9 mouse cellular contexts compared by ENCODE assay signal in genomic region chr16:38376163-38376840, GRCm38 (mm10). TPM values are rescaled to one million over a fixed set of nuclear protein-coding genes. Genes with fewer than 3 reads are reported as not detected.
DNase-seq lines count a peak whose midpoint lies in the region; ATAC-seq and TF ChIP-seq lines count a peak whose summit lies in the region.
"Had no signal": no experiment of that assay in that cellular context is flagged by ENCODE, and none has a peak within 500 bp of the region (broad histone marks: within the 10 kb centered on the region; RNA-seq: fewer than 3 reads in every experiment).

No protein-coding gene starts in this region.

- no peaks in the 10 kb centered on the region for H3K27me3 ChIP-seq in embryonic facial prominence, embryonic 14.5 days (replicated peaks; ENCODE audit: control insufficient read depth, insufficient read depth, low read length)
- no peaks in the 10 kb centered on the region for H3K27me3 ChIP-seq in hindbrain, embryonic 12.5 days
- H3K27me3 ChIP-seq in lung, postnatal 0 days (replicated peaks; ENCODE audit: insufficient read depth, low read length), result no peaks in the 10 kb centered on the region

- peak overlapping the region; percentile 58 for H3K9ac ChIP-seq in embryonic facial prominence, embryonic 14.5 days (ENCODE audit: low read depth, low read length)
- H3K9ac ChIP-seq in hindbrain, embryonic 12.5 days, result peak overlapping the region; percentile 23; the same call in 1 of the 2 replicates
- H3K9ac ChIP-seq in lung, postnatal 0 days (replicated peaks; ENCODE audit: low read depth), result 0 out of 2 replicates have a peak overlapping the region, but pooled peaks have one; percentile 24

- H3K4me2 ChIP-seq in embryonic facial prominence, embryonic 14.5 days (ENCODE audit: low read depth, low read length), result peak overlapping the region; percentile 56
- peak overlapping the region; percentile 44 for H3K4me2 ChIP-seq in hindbrain, embryonic 12.5 days (replicated peaks)
- H3K4me2 ChIP-seq in lung, postnatal 0 days (replicated peaks; ENCODE audit: low read depth, low read length), result peak overlapping the region; percentile 50

- peaks cover 13% of the 10 kb centered on the region for H3K4me1 ChIP-seq in embryonic facial prominence, embryonic 14.5 days (ENCODE audit: control insufficient read depth, insufficient read depth, low read length)
- peaks cover 10% of the 10 kb centered on the region; the same call in 1 of the 2 replicates for H3K4me1 ChIP-seq in hindbrain, embryonic 12.5 days
- H3K4me1 ChIP-seq in lung, postnatal 0 days (ENCODE audit: insufficient read depth, low read depth, low read length), result no peaks in the 10 kb centered on the region

- no peaks in the 10 kb centered on the region for H3K36me3 ChIP-seq in embryonic facial prominence, embryonic 14.5 days (ENCODE audit: control insufficient read depth, insufficient read depth, low read length)
- H3K36me3 ChIP-seq in hindbrain, embryonic 12.5 days, result no peaks in the 10 kb centered on the region
- no peaks in the 10 kb centered on the region for H3K36me3 ChIP-seq in lung, postnatal 0 days (ENCODE audit: insufficient read depth, low read length)

- no peaks in the 10 kb centered on the region for H3K9me3 ChIP-seq in embryonic facial prominence, embryonic 14.5 days (ENCODE audit: control insufficient read depth, low read length)
- no peaks in the 10 kb centered on the region for H3K9me3 ChIP-seq in hindbrain, embryonic 12.5 days (replicated peaks)
- no peaks in the 10 kb centered on the region for H3K9me3 ChIP-seq in lung, postnatal 0 days (ENCODE audit: low read length)

- peak; percentile 80 for DNase-seq in CD4-positive helper T cell, adult 2 months (ENCODE audit: low read depth, low spot score)
- DNase-seq in adrenal gland, postnatal 25 days, result peak; percentile 54
- peak; percentile 83 for DNase-seq in embryonic facial prominence, embryonic 14.5 days (ENCODE audit: low spot score)
- peak; percentile 41 for DNase-seq in layer of hippocampus, adult 9-10 months (ENCODE audit: low spot score)
- DNase-seq in lung, postnatal 0 days (ENCODE audit: low spot score), result peak; percentile 74
- DNase-seq in retina, adult 2 months (ENCODE audit: low read depth, low spot score), result peak; percentile 36
- no peak for DNase-seq in urinary bladder, postnatal 4 days (ENCODE audit: low spot score in 2 of 2)

- TF ChIP-seq EP300 in lung, postnatal 0 days (IDR thresholded peaks at IDR 0.05), result no peak

- peak; percentile 67 for TF ChIP-seq CTCF in lung, postnatal 0 days (IDR thresholded peaks at IDR 0.05)

- ATAC-seq in embryonic facial prominence, embryonic 14.5 days (ENCODE audit: low read depth), result peak; percentile 89
- peak; percentile 91 for ATAC-seq in hindbrain, embryonic 12.5 days (ENCODE audit: low FRiP score)
- peak; percentile 88 for ATAC-seq in lung, postnatal 0 days

- peak overlapping the region; percentile 77 for H3K27ac ChIP-seq in embryonic facial prominence, embryonic 14.5 days (replicated peaks; ENCODE audit: low read depth, low read length)
- peak overlapping the region; percentile 24 for H3K27ac ChIP-seq in hindbrain, embryonic 12.5 days
- H3K27ac ChIP-seq in lung, postnatal 0 days (ENCODE audit: low read length), result no peak overlapping the region

- H3K4me3 ChIP-seq in embryonic facial prominence, embryonic 14.5 days (ENCODE audit: low read depth, low read length), result peak overlapping the region; percentile 28
- peak overlapping the region; percentile 15 for H3K4me3 ChIP-seq in hindbrain, embryonic 12.5 days
- peak overlapping the region; percentile 36 for H3K4me3 ChIP-seq in lung, postnatal 0 days (ENCODE audit: low read depth, low read length)

- 23% methylated on average over 16 of the region's 17 CpGs for WGBS in embryonic facial prominence, embryonic 14.5 days
- 32% methylated on average over 12 of the region's 17 CpGs for WGBS in hindbrain, embryonic 12.5 days
- 28% methylated on average over 9 of the region's 17 CpGs for WGBS in lung, postnatal 0 days

RNA-seq across cellular contexts. Expression of gene Popdc2, which starts 14.3 kb away (rescaled TPM):
- total RNA-seq in adrenal gland, postnatal 25 days (2021), result 1.5 TPM in 2 replicates
- polyA plus RNA-seq in embryonic facial prominence, embryonic 14.5 days (2014; fragmentation: Nextera tagmentation; extraction: Ambion mirVana), result 7.6 and 12.8 TPM in 2 replicates
- 0.70 and 1.4 TPM in 2 replicates for polyA plus RNA-seq in hindbrain, embryonic 12.5 days (2016; fragmentation: Nextera tagmentation; extraction: Ambion mirVana)
- 4.7 and 6.5 TPM in 2 replicates for polyA plus RNA-seq in lung, postnatal 0 days (2015; fragmentation: Nextera tagmentation; extraction: Ambion mirVana)

RNA-seq across cellular contexts. Expression of gene Gm21987, which starts 29.5 kb away (rescaled TPM):
- not detected in 2 replicates for total RNA-seq in adrenal gland, postnatal 25 days (2021)
- polyA plus RNA-seq in embryonic facial prominence, embryonic 14.5 days (2014; fragmentation: Nextera tagmentation; extraction: Ambion mirVana), result not detected in 2 replicates
- not detected in 2 replicates for polyA plus RNA-seq in hindbrain, embryonic 12.5 days (2016; fragmentation: Nextera tagmentation; extraction: Ambion mirVana)
- not detected in 2 replicates for polyA plus RNA-seq in lung, postnatal 0 days (2015; fragmentation: Nextera tagmentation; extraction: Ambion mirVana)
- total RNA-seq: adrenal gland, adult 18-20 months had no signal

RNA-seq across cellular contexts. Expression of gene Cox17, which starts 29.5 kb away (rescaled TPM):
- 271 and 273 TPM in 2 replicates for total RNA-seq in adrenal gland, postnatal 25 days (2021)
- polyA plus RNA-seq in embryonic facial prominence, embryonic 14.5 days (2014; fragmentation: Nextera tagmentation; extraction: Ambion mirVana), result 133 and 168 TPM in 2 replicates
- polyA plus RNA-seq in hindbrain, embryonic 12.5 days (2016; fragmentation: Nextera tagmentation; extraction: Ambion mirVana), result 105 and 116 TPM in 2 replicates
- polyA plus RNA-seq in lung, postnatal 0 days (2015; fragmentation: Nextera tagmentation; extraction: Ambion mirVana), result 205 and 218 TPM in 2 replicates

RNA-seq across cellular contexts. Expression of gene Maats1, which starts 34.4 kb away (rescaled TPM):
- total RNA-seq in adrenal gland, postnatal 25 days (2021), result 0.36 and 0.48 TPM in 2 replicates
- polyA plus RNA-seq in embryonic facial prominence, embryonic 14.5 days (2014; fragmentation: Nextera tagmentation; extraction: Ambion mirVana), result 0.62 and 1.8 TPM in 2 replicates
- polyA plus RNA-seq in hindbrain, embryonic 12.5 days (2016; fragmentation: Nextera tagmentation; extraction: Ambion mirVana), result 1.2 and 1.3 TPM in 2 replicates
- polyA plus RNA-seq in lung, postnatal 0 days (2015; fragmentation: Nextera tagmentation; extraction: Ambion mirVana), result 2.6 and 3.7 TPM in 2 replicates

RNA-seq across cellular contexts. Expression of gene Pla1a, which starts 56.6 kb away (rescaled TPM):
- total RNA-seq in adrenal gland, postnatal 25 days (2021), result 30.8 and 37.4 TPM in 2 replicates
- 0.58 and 1.1 TPM in 2 replicates for polyA plus RNA-seq in embryonic facial prominence, embryonic 14.5 days (2014; fragmentation: Nextera tagmentation; extraction: Ambion mirVana)
- 0.30 and 0.37 TPM in 2 replicates for polyA plus RNA-seq in hindbrain, embryonic 12.5 days (2016; fragmentation: Nextera tagmentation; extraction: Ambion mirVana)
- polyA plus RNA-seq in lung, postnatal 0 days (2015; fragmentation: Nextera tagmentation; extraction: Ambion mirVana), result 1.2 and 1.6 TPM in 2 replicates

Comparison
In these comparisons a context has a peak if more than half of its experiments do, and no peak if none do; other contexts are left out.
1. DNase-seq: peak in CD4-positive helper T cell, adult 2 months (single experiment), adrenal gland, postnatal 25 days (single experiment), embryonic facial prominence, embryonic 14.5 days (single experiment), layer of hippocampus, adult 9-10 months (single experiment), lung, postnatal 0 days (single experiment) and retina, adult 2 months (single experiment); none in urinary bladder, postnatal 4 days (0 of 2).
2. Peak in every context shown above with its lines, with median percentiles within 50 percentile points of each other: ATAC-seq, H3K4me2 ChIP-seq, H3K4me3 ChIP-seq and H3K9ac ChIP-seq.